Mouse (Mus musculus) erythroblast, embryonic 14.5 days (primary cell): ENCODE data around the gene C2cd2.

Source experiments
- GATA1 ChIP-seq: IDR thresholded peaks from 2 replicates; pipeline ENCODE4 v1.6.1; 2012; ENCODE audit warnings: low read length, inconsistent platforms, mixed read lengths
- TAL1 ChIP-seq: IDR thresholded peaks from 3 replicates; pipeline ENCODE4 v1.6.1; 2012; ENCODE audit warnings: low read length, inconsistent platforms, mixed read lengths

GRCm38 (mm10) chr16:97883696-97884095, 78.7 kb downstream of the C2cd2 start:
- no peak for TF ChIP-seq GATA1
- no peak for TF ChIP-seq TAL1
